Mouse (Mus musculus): ENCODE measurements around the gene Gm26566. TPM values are rescaled to one million over a fixed set of nuclear protein-coding genes. Genes with fewer than 3 reads are reported as not detected.

The Gm26566 gene
- polyA plus RNA-seq, 1 experiment from 2014 or later = 0.64 TPM

GRCm38 (mm10) chr4:88718715-88719114, 2.9 kb upstream of the Gm26566 start:
- Histone ChIP-seq H3K4me1 (ENCODE audit: control insufficient read depth, insufficient read depth, low read length) (peaks cover 22% of the 10 kb centered on the region), H3K9ac (replicated peaks; ENCODE audit: low read depth, low read length) (peak overlapping the region; percentile 14), H3K36me3 (ENCODE audit: control insufficient read depth, insufficient read depth, low read length) (peaks cover 18% of the 10 kb centered on the region), H3K4me2 (replicated peaks; ENCODE audit: low read depth, low read length) (peak overlapping the region; percentile 91), H3K27ac (ENCODE audit: low read length) (no peak overlapping the region), H3K9me3 (ENCODE audit: control insufficient read depth, low read depth, low read length) (no peaks in the 10 kb centered on the region), H3K27me3 (ENCODE audit: control insufficient read depth, insufficient read depth, low read length) (no peaks in the 10 kb centered on the region), H3K4me3 (ENCODE audit: low read depth, low read length) (peak overlapping the region; percentile 26)
- 20% methylated on average over 1 of the region's 1 CpGs for WGBS
- ATAC-seq (ENCODE audit: insufficient number of reproducible peaks, insufficient read depth, low FRiP score, low read depth) = no peak

DNA sequence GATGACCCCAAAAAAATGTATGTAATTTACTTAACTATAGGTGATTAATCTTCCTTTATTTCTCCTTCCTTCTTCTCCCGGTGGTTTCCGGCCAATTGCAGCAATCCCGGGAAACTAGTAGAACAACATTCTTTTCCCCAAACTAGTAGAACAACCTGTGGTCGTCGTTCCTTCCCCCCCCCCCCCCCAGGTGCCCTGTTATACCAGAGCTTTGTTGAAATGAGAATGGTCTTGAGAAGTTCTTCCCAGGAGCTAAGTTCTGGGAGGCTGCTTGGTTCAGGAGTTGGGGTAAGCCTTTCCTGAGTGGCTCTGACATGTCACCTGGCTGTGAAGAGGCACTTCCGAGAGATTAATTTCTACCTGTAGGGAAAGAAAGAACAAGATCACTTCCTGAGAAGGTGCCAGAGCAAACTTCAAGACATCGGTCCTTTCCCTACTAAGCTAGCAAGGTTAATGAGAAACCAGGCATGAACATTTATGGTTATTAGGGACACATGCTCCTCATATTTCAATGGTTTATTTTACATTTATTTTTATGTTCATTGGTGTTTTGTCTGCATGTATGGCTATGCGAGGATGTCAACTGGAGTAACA, 2.0 kb downstream of the Gm26566 start:
- H3K4me3 ChIP-seq (ENCODE audit: low read depth, low read length) = no peak overlapping the region
- WGBS = 47% methylated on average over 8 of the region's 8 CpGs
- H3K4me1 ChIP-seq (ENCODE audit: control insufficient read depth, insufficient read depth, low read length) = peaks cover 17% of the 10 kb centered on the region

DNA sequence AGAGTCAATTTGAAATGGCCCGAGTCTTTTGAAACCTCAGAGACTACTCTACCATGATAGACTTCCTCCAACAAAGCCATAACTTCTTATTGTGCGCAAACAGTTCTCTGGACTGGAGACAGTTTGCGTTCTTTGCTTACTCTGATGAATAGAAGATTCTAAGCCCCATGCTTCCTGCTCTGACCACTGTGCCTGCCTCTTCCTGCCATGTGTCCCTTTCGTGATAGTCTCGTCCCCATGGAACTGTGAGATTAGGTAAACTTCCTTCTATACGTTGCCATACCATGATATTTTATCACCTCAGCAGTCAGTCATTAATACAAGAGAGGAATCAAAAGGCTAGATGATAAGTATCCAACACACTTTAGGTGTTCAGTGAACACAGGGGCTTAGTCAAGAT, 5.1 kb downstream of the Gm26566 start:
- Histone ChIP-seq H3K36me3 (ENCODE audit: control insufficient read depth, insufficient read depth, low read length) (no peaks in the 10 kb centered on the region), H3K27me3 (ENCODE audit: control insufficient read depth, insufficient read depth, low read length) (no peaks in the 10 kb centered on the region), H3K9ac (replicated peaks; ENCODE audit: low read depth, low read length) (no peak overlapping the region), H3K9me3 (ENCODE audit: control insufficient read depth, low read depth, low read length) (no peaks in the 10 kb centered on the region), H3K4me3 (ENCODE audit: low read depth, low read length) (no peak overlapping the region), H3K4me1 (ENCODE audit: control insufficient read depth, insufficient read depth, low read length) (no peaks in the 10 kb centered on the region; the same call in 1 of the 2 replicates), H3K4me2 (replicated peaks; ENCODE audit: low read depth, low read length) (no peak overlapping the region), H3K27ac (ENCODE audit: low read length) (no peak overlapping the region)
- ATAC-seq (ENCODE audit: insufficient number of reproducible peaks, insufficient read depth, low FRiP score, low read depth) = no peak
- 83% methylated on average over 6 of the region's 6 CpGs for WGBS

More for the DNA sequence above, 2.0 kb downstream of the Gm26566 start:
- Histone ChIP-seq H3K36me3 (ENCODE audit: control insufficient read depth, insufficient read depth, low read length) (peaks cover 11% of the 10 kb centered on the region), H3K27me3 (ENCODE audit: control insufficient read depth, insufficient read depth, low read length) (no peaks in the 10 kb centered on the region), H3K9me3 (ENCODE audit: control insufficient read depth, low read depth, low read length) (no peaks in the 10 kb centered on the region), H3K4me2 (replicated peaks; ENCODE audit: low read depth, low read length) (no peak overlapping the region; the same call in 1 of the 2 replicates), H3K9ac (replicated peaks; ENCODE audit: low read depth, low read length) (no peak overlapping the region), H3K27ac (ENCODE audit: low read length) (peak overlapping the region; percentile 23; the same call in 1 of the 2 replicates)
- ATAC-seq (ENCODE audit: insufficient number of reproducible peaks, insufficient read depth, low FRiP score, low read depth) = no peak

DNA sequence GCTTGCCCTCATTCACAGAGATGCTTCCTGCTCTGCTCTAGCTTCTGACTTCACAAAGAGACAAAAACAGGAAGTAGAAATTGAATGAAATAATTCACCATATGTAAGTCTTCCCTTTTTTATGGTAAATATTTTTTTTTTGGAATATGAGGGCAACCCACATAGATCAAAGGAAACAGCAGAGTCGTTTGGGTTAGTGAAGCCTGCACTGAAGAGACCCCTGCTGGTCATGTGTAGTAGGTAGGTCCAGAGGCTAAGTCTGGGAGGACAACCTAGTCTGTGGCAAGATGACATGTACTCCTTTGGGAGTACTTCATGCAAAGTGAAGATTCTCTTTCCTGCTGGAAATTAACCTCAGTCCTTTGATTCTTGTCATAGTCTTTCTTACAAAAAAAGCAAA, 5.7 kb downstream of the Gm26566 start:
- no peak overlapping the region for H3K4me3 ChIP-seq (ENCODE audit: low read depth, low read length)
- 4% methylated on average over 1 of the region's 1 CpGs for WGBS
- no peak overlapping the region for H3K27ac ChIP-seq (ENCODE audit: low read length)
- H3K9me3 ChIP-seq (ENCODE audit: control insufficient read depth, low read depth, low read length) = no peaks in the 10 kb centered on the region
- no peak overlapping the region for H3K4me2 ChIP-seq (replicated peaks; ENCODE audit: low read depth, low read length)
- no peaks in the 10 kb centered on the region; the same call in 1 of the 2 replicates for H3K4me1 ChIP-seq (ENCODE audit: control insufficient read depth, insufficient read depth, low read length)
- no peaks in the 10 kb centered on the region for H3K27me3 ChIP-seq (ENCODE audit: control insufficient read depth, insufficient read depth, low read length)
- no peak overlapping the region for H3K9ac ChIP-seq (replicated peaks; ENCODE audit: low read depth, low read length)
- no peaks in the 10 kb centered on the region for H3K36me3 ChIP-seq (ENCODE audit: control insufficient read depth, insufficient read depth, low read length)
- no peak for ATAC-seq (ENCODE audit: insufficient number of reproducible peaks, insufficient read depth, low FRiP score, low read depth)

DNA sequence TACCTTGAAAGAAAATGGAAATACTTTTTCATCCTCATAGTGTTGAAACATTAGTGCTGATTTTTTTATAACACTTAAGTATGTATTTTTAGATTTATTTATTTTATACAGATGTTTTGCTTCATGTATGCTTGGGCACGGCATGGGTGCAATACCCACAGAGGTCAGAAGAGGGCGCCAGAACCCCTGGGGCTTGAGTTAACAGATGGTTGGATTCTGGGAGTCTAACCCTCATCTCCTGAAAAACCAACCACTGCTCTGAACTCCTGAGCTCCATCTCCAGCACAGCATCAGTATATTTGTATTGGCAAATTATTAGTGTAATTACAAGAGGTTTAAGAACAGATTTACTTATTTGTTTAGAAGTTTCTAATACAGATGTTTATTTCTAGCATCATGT, 16.9 kb downstream of the Gm26566 start:
- no peaks in the 10 kb centered on the region for H3K27me3 ChIP-seq (ENCODE audit: control insufficient read depth, insufficient read depth, low read length)
- no peaks in the 10 kb centered on the region for H3K9me3 ChIP-seq (ENCODE audit: control insufficient read depth, low read depth, low read length)
- WGBS = 7% methylated on average over 2 of the region's 2 CpGs
- no peaks in the 10 kb centered on the region for H3K4me1 ChIP-seq (ENCODE audit: control insufficient read depth, insufficient read depth, low read length)
- no peak overlapping the region for H3K4me2 ChIP-seq (replicated peaks; ENCODE audit: low read depth, low read length)
- H3K9ac ChIP-seq (replicated peaks; ENCODE audit: low read depth, low read length) = no peak overlapping the region
- no peak overlapping the region for H3K4me3 ChIP-seq (ENCODE audit: low read depth, low read length)
- H3K27ac ChIP-seq (ENCODE audit: low read length) = no peak overlapping the region
- no peak for ATAC-seq (ENCODE audit: insufficient number of reproducible peaks, insufficient read depth, low FRiP score, low read depth)
- H3K36me3 ChIP-seq (ENCODE audit: control insufficient read depth, insufficient read depth, low read length) = no peaks in the 10 kb centered on the region

DNA sequence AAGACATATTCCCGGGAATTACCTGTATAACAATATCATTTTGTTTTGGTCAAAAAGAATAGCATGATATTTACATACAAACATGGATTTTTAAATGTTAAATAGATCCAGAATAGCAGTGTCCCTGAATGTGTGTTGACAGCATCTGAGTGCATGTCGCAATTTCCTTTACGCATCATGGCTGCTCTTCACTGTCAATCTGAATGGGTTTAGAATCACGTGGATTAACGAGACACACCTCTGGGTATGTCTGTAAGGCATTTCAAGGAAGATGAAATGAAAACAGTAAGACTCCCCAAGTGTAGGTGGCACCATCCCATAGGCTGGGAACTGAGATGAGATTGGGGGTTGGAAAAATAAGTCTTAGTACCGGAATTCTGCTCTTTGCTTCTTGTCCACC, 17.4 kb downstream of the Gm26566 start:
- Histone ChIP-seq H3K27me3 (ENCODE audit: control insufficient read depth, insufficient read depth, low read length) (no peaks in the 10 kb centered on the region), H3K27ac (ENCODE audit: low read length) (no peak overlapping the region), H3K9me3 (ENCODE audit: control insufficient read depth, low read depth, low read length) (no peaks in the 10 kb centered on the region), H3K4me3 (ENCODE audit: low read depth, low read length) (no peak overlapping the region), H3K9ac (replicated peaks; ENCODE audit: low read depth, low read length) (no peak overlapping the region), H3K36me3 (ENCODE audit: control insufficient read depth, insufficient read depth, low read length) (no peaks in the 10 kb centered on the region), H3K4me2 (replicated peaks; ENCODE audit: low read depth, low read length) (no peak overlapping the region), H3K4me1 (ENCODE audit: control insufficient read depth, insufficient read depth, low read length) (no peaks in the 10 kb centered on the region)
- ATAC-seq (ENCODE audit: insufficient number of reproducible peaks, insufficient read depth, low FRiP score, low read depth) = no peak
- WGBS = 91% methylated on average over 6 of the region's 6 CpGs

- Histone ChIP-seq H3K4me2 (replicated peaks; ENCODE audit: low read depth, low read length) (no peak overlapping the region), H3K27me3 (ENCODE audit: control insufficient read depth, insufficient read depth, low read length) (no peaks in the 10 kb centered on the region), H3K4me3 (ENCODE audit: low read depth, low read length) (no peak overlapping the region), H3K27ac (ENCODE audit: low read length) (no peak overlapping the region), H3K9ac (replicated peaks; ENCODE audit: low read depth, low read length) (no peak overlapping the region), H3K9me3 (ENCODE audit: control insufficient read depth, low read depth, low read length) (no peaks in the 10 kb centered on the region), H3K36me3 (ENCODE audit: control insufficient read depth, insufficient read depth, low read length) (no peaks in the 10 kb centered on the region), H3K4me1 (ENCODE audit: control insufficient read depth, insufficient read depth, low read length) (no peaks in the 10 kb centered on the region)
- WGBS = 88% methylated on average over 4 of the region's 4 CpGs
- no peak for ATAC-seq (ENCODE audit: insufficient number of reproducible peaks, insufficient read depth, low FRiP score, low read depth)
These were observed 19.8 kb downstream of the Gm26566 start for GRCm38 (mm10) chr4:88741426-88741825.

DNA sequence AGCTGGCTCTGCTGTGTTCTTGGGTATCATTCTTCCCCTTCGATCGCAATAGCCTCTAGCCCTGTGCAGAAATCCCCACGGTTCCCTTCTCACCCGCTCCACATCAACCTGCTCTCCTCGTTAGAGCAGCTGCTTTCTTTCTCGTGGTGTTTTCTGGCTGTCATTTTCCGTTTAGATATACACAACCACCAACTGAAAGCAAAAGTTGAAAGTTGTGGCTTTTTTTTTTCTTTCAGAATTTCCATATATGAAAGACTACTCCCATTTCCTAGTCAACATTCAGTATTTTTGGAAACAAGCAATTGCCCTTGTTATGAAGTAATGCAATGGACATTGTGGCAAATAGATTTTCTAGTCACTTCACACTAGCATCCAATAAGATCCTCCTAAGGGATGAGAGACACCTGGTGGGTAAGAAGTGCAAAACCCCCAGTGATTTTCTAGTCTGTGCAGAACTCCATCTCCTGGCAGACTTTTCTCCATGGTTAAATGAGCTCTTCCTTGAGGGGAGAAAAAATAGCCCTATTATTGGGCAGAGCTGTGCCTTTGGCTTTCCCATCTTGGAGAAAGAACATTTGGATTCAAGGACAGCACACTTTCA, 21.3 kb downstream of the Gm26566 start:
- Histone ChIP-seq H3K9me3 (ENCODE audit: control insufficient read depth, low read depth, low read length) (no peaks in the 10 kb centered on the region), H3K36me3 (ENCODE audit: control insufficient read depth, insufficient read depth, low read length) (no peaks in the 10 kb centered on the region), H3K27ac (ENCODE audit: low read length) (peak overlapping the region; percentile 35; the same call in 1 of the 2 replicates), H3K4me3 (ENCODE audit: low read depth, low read length) (no peak overlapping the region), H3K9ac (replicated peaks; ENCODE audit: low read depth, low read length) (no peak overlapping the region), H3K4me1 (ENCODE audit: control insufficient read depth, insufficient read depth, low read length) (no peaks in the 10 kb centered on the region), H3K4me2 (replicated peaks; ENCODE audit: low read depth, low read length) (no peak overlapping the region), H3K27me3 (ENCODE audit: control insufficient read depth, insufficient read depth, low read length) (no peaks in the 10 kb centered on the region)
- no peak for ATAC-seq (ENCODE audit: insufficient number of reproducible peaks, insufficient read depth, low FRiP score, low read depth)
- WGBS = 58% methylated on average over 7 of the region's 7 CpGs

DNA sequence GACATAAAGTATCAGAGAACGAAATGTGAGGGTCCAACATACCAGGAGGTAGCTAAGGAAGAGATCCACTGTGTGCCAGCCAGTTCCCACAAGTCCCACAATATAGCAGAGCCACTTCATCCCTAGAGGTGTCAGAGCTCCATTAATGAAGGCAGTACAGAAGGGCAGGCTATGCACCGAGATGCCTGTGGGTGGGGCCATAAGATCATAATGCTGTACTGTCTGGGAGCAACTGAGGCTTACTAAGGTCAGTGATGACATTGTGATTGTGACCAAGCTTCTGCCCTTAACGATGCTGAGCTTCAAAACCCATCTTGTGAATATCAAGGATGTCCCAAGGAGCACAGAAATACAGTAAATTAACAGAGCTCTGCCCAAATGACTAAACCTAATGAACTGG, 22.6 kb downstream of the Gm26566 start:
- H3K36me3 ChIP-seq (ENCODE audit: control insufficient read depth, insufficient read depth, low read length) = no peaks in the 10 kb centered on the region
- H3K27me3 ChIP-seq (ENCODE audit: control insufficient read depth, insufficient read depth, low read length) = no peaks in the 10 kb centered on the region
- no peaks in the 10 kb centered on the region for H3K9me3 ChIP-seq (ENCODE audit: control insufficient read depth, low read depth, low read length)
- no peak overlapping the region for H3K27ac ChIP-seq (ENCODE audit: low read length)
- H3K4me3 ChIP-seq (ENCODE audit: low read depth, low read length) = no peak overlapping the region
- H3K9ac ChIP-seq (replicated peaks; ENCODE audit: low read depth, low read length) = no peak overlapping the region
- WGBS = 71% methylated on average over 3 of the region's 3 CpGs
- no peak overlapping the region for H3K4me2 ChIP-seq (replicated peaks; ENCODE audit: low read depth, low read length)
- ATAC-seq (ENCODE audit: insufficient number of reproducible peaks, insufficient read depth, low FRiP score, low read depth) = no peak
- no peaks in the 10 kb centered on the region for H3K4me1 ChIP-seq (ENCODE audit: control insufficient read depth, insufficient read depth, low read length)

Data from stomach, embryonic 14.5 days (tissue).